Mouse (Mus musculus): ENCODE measurements around the gene BC005537.

GRCm38 (mm10) chr13:24812521-24812920 is 11.1 kb downstream of the BC005537 start:
- TF ChIP-seq CTCF (IDR thresholded peaks at IDR 0.05; ENCODE audit: borderline replicate concordance, extremely low read depth, insufficient read depth, insufficient read length) = no peak
- TF ChIP-seq POLR2A (IDR thresholded peaks at IDR 0.05; ENCODE audit: borderline replicate concordance, extremely low read depth, insufficient read depth, insufficient read length, poor library complexity, severe bottlenecking) = no peak

Measured in brain, embryonic 14.5 days (tissue).